Mouse (Mus musculus): ENCODE measurements around the gene D10Wsu102e.
"Not testable (repeated sequence)": the region's sequence is repeated elsewhere in the genome, so short reads cannot be mapped to it uniquely, and the experiment has no call there.

Gene D10Wsu102e

GRCm38 (mm10) chr10:83385330-83385910, 25.4 kb downstream of the D10Wsu102e start:
- no peak for DNase-seq (ENCODE audit: low read depth)

GRCm38 (mm10) chr10:83397336-83397735, 37.3 kb downstream of the D10Wsu102e start:
- DNase-seq (ENCODE audit: low read depth) = no peak

GRCm38 (mm10) chr10:83400896-83401295, 40.9 kb downstream of the D10Wsu102e start:
- not testable (repeated sequence) for DNase-seq (ENCODE audit: low read depth)

- no peak for DNase-seq (ENCODE audit: low read depth)
Observed at GRCm38 (mm10) chr10:83405031-83405430, 45.0 kb downstream of the D10Wsu102e start.

GRCm38 (mm10) chr10:83405711-83406110, 45.7 kb downstream of the D10Wsu102e start:
- DNase-seq (ENCODE audit: low read depth) = no peak

- DNase-seq (ENCODE audit: low read depth) = no peak
Observed at GRCm38 (mm10) chr10:83407141-83407540, 47.1 kb downstream of the D10Wsu102e start.

GRCm38 (mm10) chr10:83418466-83418865, 58.4 kb downstream of the D10Wsu102e start:
- DNase-seq (ENCODE audit: low read depth) = not testable (repeated sequence)

- no peak for DNase-seq (ENCODE audit: low read depth)
Observed at GRCm38 (mm10) chr10:83448582-83448981, 88.6 kb downstream of the D10Wsu102e start.

- no peak for DNase-seq (ENCODE audit: low read depth)
Observed at GRCm38 (mm10) chr10:83457531-83457930, 97.5 kb downstream of the D10Wsu102e start.

GRCm38 (mm10) chr10:83475226-83475625, 115.2 kb downstream of the D10Wsu102e start:
- DNase-seq (ENCODE audit: low read depth) = no peak

- no peak for DNase-seq (ENCODE audit: low read depth)
Observed at GRCm38 (mm10) chr10:83477286-83477685, 117.3 kb downstream of the D10Wsu102e start.

- DNase-seq (ENCODE audit: low read depth) = no peak
Observed at GRCm38 (mm10) chr10:83490506-83490905, 130.5 kb downstream of the D10Wsu102e start.

- no peak for DNase-seq (ENCODE audit: low read depth)
Observed at GRCm38 (mm10) chr10:83497321-83497720, 137.3 kb downstream of the D10Wsu102e start.

GRCm38 (mm10) chr10:83508962-83509660, 149.1 kb downstream of the D10Wsu102e start:
- peak; percentile 49 for DNase-seq (ENCODE audit: low read depth)

- no peak for DNase-seq (ENCODE audit: low read depth)
Observed at GRCm38 (mm10) chr10:83511304-83511703, 151.3 kb downstream of the D10Wsu102e start.

- DNase-seq (ENCODE audit: low read depth) = no peak
Observed at GRCm38 (mm10) chr10:83513736-83514135, 153.7 kb downstream of the D10Wsu102e start.

- peak; percentile 21 for DNase-seq (ENCODE audit: low read depth)
Observed at GRCm38 (mm10) chr10:83520990-83521389, 161.0 kb downstream of the D10Wsu102e start.

GRCm38 (mm10) chr10:83524238-83524637, 164.2 kb downstream of the D10Wsu102e start:
- not testable (repeated sequence) for DNase-seq (ENCODE audit: low read depth)

GRCm38 (mm10) chr10:83530384-83530967, 170.5 kb downstream of the D10Wsu102e start:
- no peak for DNase-seq (ENCODE audit: low read depth)

- peak; percentile 20 for DNase-seq (ENCODE audit: low read depth)
Observed at GRCm38 (mm10) chr10:83533258-83533909, 173.4 kb downstream of the D10Wsu102e start.

- peak; percentile 43 for DNase-seq (ENCODE audit: low read depth)
Observed at GRCm38 (mm10) chr10:83533910-83534283, 173.9 kb downstream of the D10Wsu102e start, which contains the start of gene Aldh1l2. Gene Aldh1l2 (minus strand): TSS chr10:83534140.

- DNase-seq (ENCODE audit: low read depth) = no peak
Observed at GRCm38 (mm10) chr10:83536436-83536835, 176.4 kb downstream of the D10Wsu102e start.

Data from naive thymus-derived CD4-positive, alpha-beta T cell, adult 2 months (primary cell).